Mouse (Mus musculus) cerebellum, adult 2 months (tissue): ENCODE results near the gene Gm9603. TPM values are rescaled to one million over a fixed set of nuclear protein-coding genes. Genes with fewer than 3 reads are reported as not detected.
"Not testable (repeated sequence)": the region's sequence is repeated elsewhere in the genome, so short reads cannot be mapped to it uniquely, and the experiment has no call there.

Source experiments
- DNase-seq, 2 experiments: peaks; one replicate each; pipeline ENCODE4 v3.0.0; 2021
- H3K27ac ChIP-seq: fragments of 200-500 bp; 2 replicates; pipeline ENCODE4 v1.5.1; 2012; ENCODE audit warnings: low read length, control low read depth, inconsistent platforms; ENCODE audit not compliant: insufficient read depth
- H3K27me3 ChIP-seq: fragments of 200-500 bp; 2 replicates; pipeline ENCODE4 v1.6.1; 2012; ENCODE audit warnings: inconsistent platforms, mild to moderate bottlenecking, low read length, moderate library complexity; ENCODE audit not compliant: control insufficient read depth, insufficient read depth
- H3K4me1 ChIP-seq: fragments of 200-500 bp; 2 replicates; pipeline ENCODE4 v1.6.1; 2011; ENCODE audit warnings: low read length; ENCODE audit not compliant: control insufficient read depth, insufficient read depth
- H3K4me3 ChIP-seq: fragments of 200-500 bp; replicated peaks from 2 replicates; pipeline ENCODE3; 2011; ENCODE audit warnings: mild to moderate bottlenecking, low read depth, low read length, control low read depth; ENCODE audit not compliant: insufficient read depth
- WGBS: fragments of 180-500 bp; shearing (Covaris S2); methylation state at CpG from one replicate; pipeline ENCODE4 v1.1.7; 2018; 5-methylcytosine and 5-hydroxymethylcytosine counted together
- polyA plus RNA-seq: library from polyadenylated mRNA; depleted of rRNA; stranded (reverse); fragments of >200 nt; gene quantifications from 2 replicates; pipeline ENCODE4 v1.2.3, GENCODE M21; 2012; rRNA removed

The Gm9603 gene
- not detected in 2 replicates for polyA plus RNA-seq

DNA sequence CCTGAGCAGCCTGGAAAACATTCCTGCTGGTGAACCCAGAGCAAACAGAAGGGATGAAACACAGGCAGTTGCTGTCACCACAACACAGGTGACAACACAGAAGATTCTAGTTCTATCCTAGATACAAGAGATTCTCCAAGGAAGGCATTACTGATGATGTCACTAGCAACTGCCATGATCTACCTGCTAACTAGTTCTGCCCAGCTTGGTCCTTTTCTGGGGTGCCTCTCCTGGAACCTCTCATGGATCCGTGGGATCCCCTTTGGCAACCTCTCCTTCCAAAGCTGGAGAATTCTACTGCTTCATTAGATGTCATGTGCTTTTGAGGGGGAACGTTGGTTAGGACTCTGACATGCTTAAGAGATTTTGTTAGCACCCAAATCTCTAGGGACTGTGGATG lies at the start of gene Gm9603:
Gene Gm9603, minus strand, starts transcription at position 101 of the 400 bp plus-strand sequence.
- not testable (repeated sequence) for H3K4me1 ChIP-seq, DNase-seq, H3K27ac ChIP-seq, H3K27me3 ChIP-seq, H3K4me3 ChIP-seq
- WGBS, result no CpG with 5 or more reads among the region's 2 CpGs

DNA sequence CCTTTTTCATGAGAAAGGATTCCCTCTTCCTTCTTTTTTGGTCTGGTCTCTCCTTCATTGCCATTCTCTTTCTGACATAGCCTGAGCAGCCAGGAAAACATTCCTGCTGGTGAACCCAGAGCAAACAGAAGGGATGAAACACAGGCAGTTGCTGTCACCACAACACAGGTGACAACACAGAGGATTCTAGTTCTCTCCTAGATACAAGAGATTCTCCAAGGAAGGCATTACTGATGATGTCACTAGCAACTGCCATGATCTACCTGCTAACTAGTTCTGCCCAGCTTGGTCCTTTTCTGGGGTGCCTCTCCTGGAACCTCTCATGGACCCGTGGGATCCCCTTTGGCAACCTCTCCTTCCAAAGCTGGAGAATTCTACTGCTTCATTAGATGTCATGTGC lies 54.3 kb downstream of the Gm9603 start, which contains the start of gene Gm8265:
Gene Gm8265, minus strand, starts transcription at position 101 of the 400 bp plus-strand sequence.
- not testable (repeated sequence) for DNase-seq, H3K27me3 ChIP-seq, H3K27ac ChIP-seq, H3K4me3 ChIP-seq, H3K4me1 ChIP-seq
- WGBS, result no CpG with 5 or more reads among the region's 1 CpGs

Other genes with a start within 250 kb of the Gm9603 start
- gene Gm3194, start 232.0 kb downstream of the Gm9603 start, polyA plus RNA-seq, result 1.00 and 1.0 TPM in 2 replicates
- gene Gm8246, start 209.6 kb downstream of the Gm9603 start, polyA plus RNA-seq, result 0.06 TPM in 1 of 2 replicates, not detected in the other
- not detected in 2 replicates for gene Gm3187, start 203.2 kb downstream of the Gm9603 start, polyA plus RNA-seq
- gene Gm3488, start 185.8 kb downstream of the Gm9603 start, polyA plus RNA-seq, result 2.6 and 3.3 TPM in 2 replicates
- gene Gm3532, start 149.0 kb downstream of the Gm9603 start, polyA plus RNA-seq, result not detected in 2 replicates
- not detected in 2 replicates for gene Gm8265, start 54.4 kb downstream of the Gm9603 start, polyA plus RNA-seq
- gene Gm3373, start 54.1 kb upstream of the Gm9603 start, polyA plus RNA-seq, result 0.60 and 0.74 TPM in 2 replicates
- gene Gm3383, start 120.5 kb upstream of the Gm9603 start, polyA plus RNA-seq, result 1.2 and 1.4 TPM in 2 replicates
- not detected in 2 replicates for gene Gm3424, start 142.9 kb upstream of the Gm9603 start, polyA plus RNA-seq
- gene Gm8237, start 192.9 kb upstream of the Gm9603 start, polyA plus RNA-seq, result 0.65 and 0.80 TPM in 2 replicates